Mouse (Mus musculus) c-Kit-positive CD71-negative TER-119-negative erythroid progenitor cells, embryonic 14.5 days (primary cell): ENCODE results near the gene Serpina12.

Source experiments
- DNase-seq: peaks from one replicate; pipeline ENCODE4 v3.0.0-alpha.2; 2013; ENCODE audit warnings: low read depth

The Serpina12 gene

DNA sequence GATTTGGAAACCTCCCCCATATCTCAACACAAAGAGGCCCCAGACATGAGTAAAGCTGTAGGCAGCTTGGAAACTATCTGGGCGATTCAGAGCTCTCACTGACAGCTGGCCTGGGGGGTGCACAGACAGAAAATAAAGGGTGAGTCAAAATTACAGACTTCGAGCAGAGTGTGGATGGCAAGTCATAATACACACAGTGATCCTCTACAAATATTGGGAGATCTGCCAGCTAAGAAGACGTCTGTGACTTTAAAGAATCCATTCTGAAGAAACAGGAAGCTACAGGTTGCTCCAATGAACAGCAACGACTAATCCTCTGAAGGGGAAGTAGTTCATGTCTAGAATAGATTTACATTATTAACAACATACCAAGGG lies 41.0 kb downstream of the Serpina12 start:
- no peak for DNase-seq

DNA sequence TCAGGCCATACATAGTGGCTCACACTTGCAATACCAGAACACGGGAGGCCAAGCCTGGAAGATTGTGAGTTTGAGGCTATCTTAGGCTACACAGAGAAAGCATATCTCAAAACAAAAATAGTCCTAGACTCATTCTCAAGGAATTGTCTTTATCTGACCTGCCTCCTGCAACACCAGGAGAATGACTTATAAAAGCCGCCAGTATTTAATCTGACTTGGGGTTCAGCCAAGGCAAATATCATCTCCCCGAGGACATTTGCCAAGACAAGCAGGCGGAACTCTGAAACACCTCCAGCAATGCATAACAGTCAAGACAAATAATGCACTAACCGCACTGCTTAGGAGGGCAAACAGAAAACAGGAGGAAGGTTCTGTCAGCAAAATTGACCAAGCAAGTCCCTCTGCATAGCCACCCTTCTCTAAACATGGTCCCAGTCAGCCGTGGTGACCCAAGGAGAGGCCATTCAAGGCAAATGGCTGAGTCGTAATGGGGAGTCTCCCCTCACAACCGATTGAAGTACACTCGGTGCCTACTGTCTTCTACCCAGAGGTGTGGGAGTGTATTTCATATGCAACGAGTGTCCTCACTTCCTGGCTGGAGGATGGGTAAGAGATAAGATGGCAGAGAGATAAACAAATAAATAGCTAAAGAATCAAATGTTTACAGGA lies 41.5 kb downstream of the Serpina12 start:
- DNase-seq, result no peak

GRCm38 (mm10) chr12:104000594-104000993 lies 43.6 kb downstream of the Serpina12 start:
- no peak for DNase-seq

- no peak for DNase-seq
Observed at GRCm38 (mm10) chr12:103999611-104000010, 44.6 kb downstream of the Serpina12 start.

DNA sequence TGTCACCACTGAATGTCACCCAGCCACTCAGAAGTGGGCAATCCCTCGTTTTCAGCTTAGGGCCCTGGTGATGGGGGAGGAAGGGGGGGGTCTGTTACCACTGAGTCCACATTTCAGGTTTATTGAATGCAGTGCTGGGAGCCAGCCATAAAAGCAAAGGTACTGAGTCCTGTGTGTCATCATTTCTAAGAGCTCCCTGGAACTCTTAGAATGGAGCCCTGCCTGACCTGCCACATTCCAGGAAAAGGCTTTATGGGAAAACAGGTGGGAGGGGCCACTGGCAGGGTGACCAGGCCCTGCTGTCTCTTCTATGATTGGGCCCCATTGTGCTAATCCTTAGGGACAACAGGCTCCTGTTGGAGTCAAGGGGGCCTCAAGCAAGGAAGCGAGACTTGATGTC lies 47.7 kb downstream of the Serpina12 start:
- DNase-seq, result no peak

DNA sequence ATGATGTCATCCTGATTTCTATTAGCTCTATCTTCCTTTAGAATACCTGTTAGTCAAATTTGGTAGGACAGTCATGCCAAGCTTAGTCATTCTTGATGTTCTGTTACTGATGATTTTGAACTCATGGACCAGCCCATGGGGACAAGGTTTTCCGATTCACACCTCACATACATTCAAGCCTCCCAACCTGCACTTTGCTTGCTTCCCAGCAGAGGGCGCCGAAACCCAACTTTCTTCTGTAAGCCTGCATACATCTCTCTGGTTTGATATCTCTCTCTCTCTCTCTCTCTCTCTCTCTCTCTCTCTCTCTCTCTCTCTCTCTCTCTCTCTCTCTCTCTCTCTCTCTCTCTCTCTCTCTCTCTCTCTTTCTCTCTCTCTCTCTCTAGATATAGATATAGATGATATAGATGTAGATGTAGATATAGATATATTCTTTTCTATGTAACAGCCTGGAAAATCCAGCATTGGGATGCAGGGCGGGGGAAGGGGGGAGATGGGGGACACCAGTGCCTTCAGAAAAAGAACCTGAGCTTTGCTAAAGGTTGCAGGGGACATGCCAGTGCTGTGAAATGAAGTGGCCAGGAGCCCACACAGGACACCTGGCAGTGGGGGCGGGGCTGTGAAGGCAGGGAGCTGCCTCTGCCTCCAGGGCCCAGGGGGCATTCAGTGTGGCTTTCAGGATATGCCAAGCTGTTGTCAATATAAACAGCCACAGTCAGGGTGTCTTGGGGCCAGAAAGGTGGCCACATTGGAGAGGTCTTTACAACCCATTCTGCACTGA lies 48.8 kb downstream of the Serpina12 start:
- DNase-seq, result no peak

GRCm38 (mm10) chr12:103992945-103993344 lies 51.3 kb downstream of the Serpina12 start:
- no peak for DNase-seq

DNA sequence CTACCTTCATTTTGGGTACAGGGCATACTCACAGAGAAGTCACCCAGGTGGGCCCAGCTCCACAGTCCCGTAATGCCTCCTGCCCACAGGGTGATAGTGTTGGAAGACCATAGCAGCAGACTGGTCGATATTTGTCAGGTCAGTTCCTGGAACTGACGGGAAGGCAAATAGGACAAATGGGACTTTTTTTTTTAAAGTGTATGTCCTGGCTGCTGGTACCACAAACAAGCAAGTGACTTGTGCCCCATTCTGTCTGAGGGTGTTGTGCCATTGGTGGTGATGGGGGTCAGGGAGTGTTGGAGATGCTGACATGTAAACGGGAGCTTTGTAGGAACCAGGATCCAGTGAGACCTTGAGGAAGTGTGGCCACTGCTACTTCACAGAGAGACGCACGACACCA lies 54.4 kb downstream of the Serpina12 start, which contains the start of gene Serpina11:
Gene Serpina11, minus strand, starts transcription at position 101 of the 400 bp plus-strand sequence.
- no peak for DNase-seq

DNA sequence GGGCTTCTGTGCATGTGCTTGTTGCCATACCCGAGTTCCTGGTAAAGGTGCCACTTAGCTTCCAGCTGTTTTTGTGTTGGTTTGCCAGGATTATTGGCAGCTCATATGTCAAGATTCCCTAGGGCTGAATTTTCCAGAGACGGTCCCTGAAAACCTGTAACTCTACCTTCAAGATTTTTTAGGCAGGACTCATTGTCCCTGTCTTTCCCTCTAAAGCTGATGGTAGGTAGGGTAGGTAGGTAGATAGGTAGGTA lies 54.8 kb downstream of the Serpina12 start:
- no peak for DNase-seq

GRCm38 (mm10) chr12:103988754-103989513 lies 55.3 kb downstream of the Serpina12 start:
- DNase-seq, result no peak

DNA sequence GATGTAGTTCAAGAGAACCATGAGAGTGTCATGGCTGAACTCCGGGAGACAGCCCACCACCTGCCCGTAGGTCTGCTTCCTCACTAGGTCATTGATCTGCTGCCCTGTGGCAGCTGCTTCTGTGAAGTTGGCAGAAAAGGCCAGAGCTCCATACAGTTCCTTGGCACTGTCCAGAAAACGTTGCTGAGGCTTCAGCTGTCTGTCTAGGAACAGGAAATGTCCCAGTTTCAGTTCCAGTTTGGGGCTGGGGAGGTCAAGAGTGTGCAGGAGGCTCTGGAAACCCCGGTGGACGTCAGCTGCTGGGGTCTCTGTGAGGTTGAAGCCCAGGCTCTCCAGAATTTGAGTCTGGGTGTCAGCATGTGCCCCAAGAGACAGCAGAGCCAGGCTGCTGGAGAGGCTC lies 58.4 kb downstream of the Serpina12 start:
- DNase-seq, result no peak

DNA sequence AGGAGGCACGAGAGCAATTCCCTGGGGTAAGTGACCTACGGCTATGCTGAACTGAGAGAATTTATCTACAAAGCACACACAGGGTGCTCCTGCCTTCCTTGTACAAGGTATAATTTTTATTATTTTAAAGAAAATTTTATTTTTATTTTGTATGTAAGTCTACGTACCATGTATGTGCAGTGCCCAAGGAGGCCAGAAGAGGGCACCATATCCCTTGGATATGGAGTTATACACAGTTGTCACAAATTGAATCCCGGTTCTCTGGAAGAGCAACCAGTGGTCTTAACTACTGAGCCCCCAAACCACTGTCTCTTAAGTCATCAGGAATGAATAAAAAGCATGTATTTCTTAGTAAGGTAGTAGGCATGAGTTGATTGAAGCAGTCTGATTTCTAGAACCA lies 59.3 kb downstream of the Serpina12 start:
- no peak for DNase-seq

DNA sequence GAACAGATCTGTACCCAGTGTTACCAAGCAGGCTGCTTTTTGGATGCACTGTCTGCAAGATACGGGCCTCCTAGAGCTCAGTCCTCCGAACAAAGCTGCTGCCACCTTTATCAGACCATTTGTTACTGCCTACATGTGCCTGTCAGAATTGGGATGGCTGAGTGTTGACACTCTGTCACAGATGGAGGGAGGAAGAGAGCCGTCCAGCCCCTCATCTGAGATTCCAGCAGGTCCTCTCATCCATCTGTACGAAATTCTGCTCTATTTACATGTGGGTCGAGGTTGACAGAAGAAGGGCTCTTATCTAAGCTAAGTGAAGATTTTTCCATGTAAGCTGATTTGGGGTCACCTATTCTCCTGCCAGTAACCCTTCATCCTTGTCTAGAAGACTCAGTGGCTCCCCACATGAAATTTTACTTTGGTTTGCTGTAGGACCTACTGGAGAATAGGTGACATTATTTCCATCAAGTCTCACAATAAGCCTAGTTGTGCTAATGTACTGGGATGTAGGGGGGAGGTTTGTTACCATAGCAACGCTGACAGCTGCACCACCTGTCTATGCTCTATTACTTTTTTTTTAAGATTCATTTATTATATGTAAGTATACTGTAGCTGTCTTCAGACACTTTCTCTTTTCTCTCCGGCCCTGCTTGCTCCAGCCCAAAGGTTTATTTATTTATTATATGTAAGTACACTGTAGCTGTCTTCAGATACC lies 62.4 kb downstream of the Serpina12 start:
- no peak for DNase-seq
